In genomic region chr3:31863522-31863921, GRCm38 (mm10) we compare ENCODE assay signal across 17 mouse cellular contexts. TPM values are rescaled to one million over a fixed set of nuclear protein-coding genes. Genes with fewer than 3 reads are reported as not detected.
"Had no signal": no experiment of that assay in that cellular context is flagged by ENCODE, and none has a peak within 500 bp of the region (broad histone marks: within the 10 kb centered on the region; RNA-seq: fewer than 3 reads in every experiment).

No protein-coding gene starts in this region.

- H3K4me2 ChIP-seq: liver, embryonic 13.5 days; lung, embryonic 14.5 days; midbrain, embryonic 15.5 days had no signal

- H3K27ac ChIP-seq: kidney, postnatal 0 days; layer of hippocampus, adult 2 months; left cerebral cortex, adult 2 months; liver, embryonic 13.5 days; macrophage; midbrain, embryonic 15.5 days had no signal

- H3K4me1 ChIP-seq: liver, embryonic 13.5 days; midbrain, embryonic 15.5 days had no signal

- H3K4me3 ChIP-seq: layer of hippocampus, adult 2 months; left cerebral cortex, adult 2 months; liver, embryonic 13.5 days; midbrain, embryonic 15.5 days; myocyte had no signal

- H3K9ac ChIP-seq: liver, embryonic 13.5 days; lung, embryonic 14.5 days; midbrain, embryonic 15.5 days had no signal

- H3K9me3 ChIP-seq: liver, embryonic 13.5 days; midbrain, embryonic 15.5 days had no signal

- ATAC-seq: lung, postnatal 0 days; midbrain, embryonic 15.5 days had no signal

- H3K36me3 ChIP-seq: liver, embryonic 13.5 days; midbrain, embryonic 15.5 days had no signal

- H3K27me3 ChIP-seq: liver, embryonic 13.5 days; midbrain, embryonic 15.5 days had no signal

- DNase-seq: kidney, adult 2 months; kidney, postnatal 25 days; layer of hippocampus, adult 9-11 months; layer of hippocampus, postnatal 36 days; liver, embryonic 13.5 days; lung, embryonic 14.5 days; thymus, adult 18-20 months; thymus, postnatal 36 days had no signal

RNA-seq across cellular contexts. Expression of gene Kcnmb2, which starts 38.8 kb away (rescaled TPM):
- polyA plus RNA-seq: limb, embryonic 11.5 days; macrophage; myocyte; spleen, adult 2 months had no signal
